Mouse (Mus musculus) granulocyte monocyte progenitor cell, adult 5-6 weeks (primary cell): ENCODE data around the gene Samd4. TPM values are rescaled to one million over a fixed set of nuclear protein-coding genes. Genes with fewer than 3 reads are reported as not detected.

ENCODE experiments used
- total RNA-seq, 2 experiments: library from RNA; stranded (forward) in 1 of 2; stranded (reverse) in 1 of 2; fragments of 200-712, 200-1000 nt in 1 of 2; fragments of >200 nt in 1 of 2; fragmentation: Nextera tagmentation in 1 of 2; gene quantifications; 2 replicates each; pipeline ENCODE4 v1.2.3; 2014 to 2017

The Samd4 gene
- total RNA-seq, 2 experiments from 2014 or later = not detected

Other genes with a start within 250 kb of the Samd4 start
- gene Cdkn3, start 122.3 kb upstream of the Samd4 start, total RNA-seq (2014; fragmentation: Nextera tagmentation) = 16.5 and 38.8 TPM in 2 replicates
- gene Cdkn3, start 122.3 kb upstream of the Samd4 start, total RNA-seq (2017) = 26.6 and 39.0 TPM in 2 replicates
- 109 and 141 TPM in 2 replicates for gene Cnih1, start 94.4 kb upstream of the Samd4 start, total RNA-seq (2014; fragmentation: Nextera tagmentation)
- 69.1 and 74.7 TPM in 2 replicates for gene Cnih1, start 94.4 kb upstream of the Samd4 start, total RNA-seq (2017)
- 56.9 and 63.9 TPM in 2 replicates for gene Gmfb, start 60.6 kb upstream of the Samd4 start, total RNA-seq (2014; fragmentation: Nextera tagmentation)
- gene Gmfb, start 60.6 kb upstream of the Samd4 start, total RNA-seq (2017) = 77.5 and 113 TPM in 2 replicates
- 21.5 and 28.4 TPM in 2 replicates for gene Cgrrf1, start 50.7 kb upstream of the Samd4 start, total RNA-seq (2014; fragmentation: Nextera tagmentation)
- gene Cgrrf1, start 50.7 kb upstream of the Samd4 start, total RNA-seq (2017) = 21.2 and 22.3 TPM in 2 replicates